Mouse (Mus musculus) c-Kit-positive CD71-positive TER-119-negative erythroid progenitor cells, embryonic 14.5 days (primary cell): Measurements from ENCODE around the gene Cnnm3.

Experiments used
- DNase-seq: peaks from one replicate; pipeline ENCODE4 v3.0.0-alpha.2; 2013; ENCODE audit warnings: low read depth

Gene Cnnm3

GRCm38 (mm10) chr1:36558031-36558993 is 46.6 kb downstream of the Cnnm3 start, which contains the start of gene Sema4c:
Gene Sema4c, minus strand, starts transcription at chr1:36558349.
- DNase-seq, result no peak

DNA sequence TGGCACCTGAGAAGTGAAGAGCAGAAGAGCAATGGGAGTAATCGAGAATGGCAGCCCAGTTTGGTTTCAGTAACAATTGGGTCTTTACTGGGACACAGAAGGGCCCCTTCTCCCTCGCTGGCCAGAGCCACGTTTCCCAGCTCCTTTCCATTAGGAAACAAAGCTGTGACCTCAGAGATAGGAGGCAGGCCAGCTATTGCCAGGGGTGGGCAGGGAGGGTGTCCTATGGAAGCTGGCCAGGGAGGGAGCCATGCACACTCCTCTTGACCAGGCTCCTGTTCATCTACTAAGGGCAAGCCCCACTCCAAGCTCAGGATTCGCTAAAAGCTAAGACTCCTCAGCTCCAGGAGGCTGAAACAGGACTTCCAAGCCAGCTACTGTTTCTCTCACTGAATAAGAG is 47.6 kb downstream of the Cnnm3 start:
- DNase-seq, result no peak

DNA sequence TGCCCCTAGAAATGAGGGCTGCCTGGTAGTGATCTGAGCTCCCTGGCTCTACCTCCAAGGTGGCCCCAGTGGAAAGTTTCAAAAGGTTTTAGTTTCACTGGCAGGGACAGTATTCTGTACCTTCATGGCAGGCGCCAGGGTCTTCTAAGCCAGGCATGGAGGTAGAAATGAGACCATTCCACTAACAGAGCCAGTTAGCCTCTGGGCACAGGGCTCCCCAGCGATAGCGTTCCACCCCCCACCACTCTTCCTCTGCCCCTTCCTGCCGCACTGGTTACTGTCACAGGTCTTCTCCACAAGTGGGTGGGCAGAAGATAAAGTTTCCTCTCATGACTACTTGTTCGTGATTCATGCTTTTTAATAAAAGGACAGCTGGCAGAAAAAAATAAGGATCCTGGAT is 48.2 kb downstream of the Cnnm3 start:
- no peak for DNase-seq

- DNase-seq, result no peak
These were observed 49.2 kb downstream of the Cnnm3 start for GRCm38 (mm10) chr1:36560903-36561302.

DNA sequence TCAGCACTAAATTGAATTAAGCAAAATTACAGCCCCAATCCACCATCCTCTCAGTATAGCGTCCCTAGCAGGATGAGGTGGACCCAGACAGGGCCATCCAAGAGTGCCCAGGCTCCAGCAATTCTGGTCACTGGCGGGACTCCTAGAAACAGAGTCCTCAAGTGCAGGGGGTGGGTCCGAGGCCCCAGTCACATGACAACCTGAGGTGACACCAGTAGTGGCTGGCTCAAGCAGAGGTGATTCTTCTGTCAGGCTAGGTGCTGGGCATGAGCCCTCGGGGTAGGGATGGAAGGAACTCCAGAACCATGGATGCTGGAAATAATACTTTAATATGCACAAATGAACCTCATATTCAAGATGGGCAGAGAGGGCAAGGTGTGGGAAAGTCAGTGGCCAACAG is 50.7 kb downstream of the Cnnm3 start:
- no peak for DNase-seq

DNA sequence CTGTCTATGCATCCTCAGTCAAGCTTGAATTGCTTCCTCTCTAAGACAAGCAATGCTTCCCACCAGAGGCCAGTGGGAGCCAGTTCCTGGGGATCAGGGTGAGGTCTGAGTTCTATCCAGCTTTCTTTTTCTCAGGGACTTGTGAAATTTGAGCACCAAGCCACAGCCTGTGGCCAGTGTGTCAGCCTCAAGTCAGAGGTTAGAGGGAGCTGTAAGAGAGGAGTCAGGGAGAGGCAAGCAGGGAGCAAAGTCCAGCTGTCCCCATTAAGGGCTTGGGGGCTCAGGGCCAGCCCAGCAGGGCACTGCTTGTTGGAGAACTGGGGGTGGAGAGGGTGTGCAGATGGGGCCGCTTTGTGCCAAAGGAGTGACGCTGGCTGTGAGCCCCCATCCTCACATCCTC is 51.5 kb downstream of the Cnnm3 start:
- DNase-seq, result no peak

DNA sequence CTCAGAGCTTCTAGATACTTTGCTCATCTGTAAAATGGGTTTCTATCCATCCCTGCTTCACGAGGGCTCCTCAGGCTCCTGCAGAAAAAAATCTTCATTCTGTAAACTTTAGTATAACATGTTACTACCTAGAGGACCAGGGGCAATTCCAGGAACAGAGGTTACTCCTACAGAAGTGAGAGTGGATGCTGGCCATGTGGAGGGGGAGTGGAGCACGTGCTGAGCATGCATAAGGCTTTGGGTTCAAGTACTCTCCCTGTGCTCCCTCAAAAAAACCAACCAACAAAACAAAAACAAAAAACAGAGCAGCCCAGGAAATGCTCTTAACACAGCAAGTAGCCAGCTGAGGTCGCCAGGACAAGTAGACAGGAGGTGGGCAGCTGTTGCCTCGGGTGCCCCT is 52.0 kb downstream of the Cnnm3 start:
- no peak for DNase-seq

- no peak for DNase-seq
These were observed 52.4 kb downstream of the Cnnm3 start for GRCm38 (mm10) chr1:36564101-36564500.

DNA sequence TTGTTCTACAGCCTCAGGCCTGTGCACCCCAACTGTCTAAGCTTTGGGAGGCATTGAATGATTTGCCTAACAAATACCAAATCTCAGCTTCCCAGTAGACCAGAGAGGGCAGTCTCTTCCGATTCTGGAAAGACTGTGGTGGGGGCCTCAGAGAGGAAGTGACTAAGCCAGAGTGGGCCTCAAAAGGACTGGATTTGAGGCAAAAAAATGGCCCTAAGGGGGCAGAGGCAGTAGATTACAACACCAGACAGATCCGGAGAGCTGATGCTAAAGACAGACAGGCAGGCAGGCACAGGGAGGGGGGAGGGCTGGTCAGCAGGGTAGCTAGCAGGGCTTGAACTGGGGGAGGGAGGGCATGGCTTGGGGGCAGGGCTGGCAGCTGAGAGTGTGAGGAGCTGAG is 54.8 kb downstream of the Cnnm3 start:
- no peak for DNase-seq

GRCm38 (mm10) chr1:36567818-36568603 is 56.3 kb downstream of the Cnnm3 start:
- no peak for DNase-seq

DNA sequence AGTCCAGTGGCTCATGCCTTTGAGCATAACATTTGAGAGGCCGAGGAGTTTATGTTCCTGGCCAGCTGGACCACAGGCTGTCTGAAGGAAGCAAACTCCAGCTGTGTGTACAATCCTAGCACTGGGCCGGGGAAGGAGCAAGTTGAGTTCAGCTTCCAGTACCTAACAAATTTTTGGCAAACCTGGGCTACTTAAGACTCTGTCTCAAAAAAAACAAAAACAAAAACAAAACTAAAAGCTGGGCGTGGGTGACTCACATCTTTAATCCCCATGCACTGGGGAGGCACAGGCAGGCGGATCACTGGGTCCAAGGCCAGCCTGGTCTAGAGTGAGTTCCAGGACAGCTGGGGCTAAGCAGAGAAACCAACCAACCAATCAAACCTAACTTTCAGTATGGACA is 57.1 kb downstream of the Cnnm3 start:
- no peak for DNase-seq

DNA sequence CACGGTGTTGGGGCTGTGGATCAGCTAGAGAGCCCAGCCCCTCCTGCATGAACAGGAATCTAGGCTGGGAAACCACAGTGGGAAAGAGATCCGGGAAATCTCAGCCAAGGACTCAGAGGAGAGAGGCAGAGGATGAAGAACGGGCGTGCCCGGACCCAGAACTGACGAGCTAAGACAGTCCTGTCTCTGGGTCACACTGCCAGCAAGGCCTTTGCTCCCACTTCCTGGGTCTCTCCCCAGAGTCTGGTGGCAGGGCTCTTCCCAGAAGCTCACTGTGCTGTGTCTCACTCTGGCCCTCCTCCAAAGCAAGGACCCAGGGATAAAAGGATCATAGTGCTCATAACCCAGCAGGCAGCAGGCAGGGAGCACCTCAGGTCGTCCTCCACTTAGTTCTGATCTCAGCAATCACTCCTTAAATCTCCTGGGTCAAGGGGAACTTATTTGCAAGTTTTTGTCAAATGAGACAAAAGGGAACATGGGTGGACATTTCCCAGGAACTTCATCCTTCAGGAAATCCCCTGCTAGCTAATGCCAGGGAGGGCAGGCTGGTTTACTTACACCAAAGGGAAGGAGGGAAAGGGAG is 58.1 kb downstream of the Cnnm3 start:
- no peak for DNase-seq

DNA sequence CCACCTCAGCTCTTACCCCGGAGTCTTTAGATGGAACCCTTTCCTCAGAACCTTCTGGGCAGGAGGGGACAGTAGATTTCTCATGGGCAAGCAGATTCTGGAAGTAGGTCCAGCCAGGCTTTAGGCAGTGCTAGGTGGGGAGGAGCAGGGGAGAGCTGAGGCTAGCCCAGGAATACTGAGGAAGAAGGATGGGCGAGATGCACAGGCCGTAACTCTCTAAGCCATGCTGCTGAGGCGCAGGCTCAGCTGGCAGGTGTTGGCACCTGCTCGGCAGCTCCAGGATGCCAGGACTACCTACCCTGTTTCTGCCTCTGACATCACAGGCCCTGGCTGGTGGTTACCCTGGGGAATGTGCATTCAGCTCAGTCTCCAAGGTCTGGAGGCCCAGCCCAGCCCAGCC is 58.7 kb downstream of the Cnnm3 start:
- DNase-seq, result no peak

- DNase-seq, result no peak
These were observed 60.0 kb downstream of the Cnnm3 start for GRCm38 (mm10) chr1:36571627-36572026.

GRCm38 (mm10) chr1:36572140-36572700 is 60.6 kb downstream of the Cnnm3 start:
- DNase-seq, result no peak

DNA sequence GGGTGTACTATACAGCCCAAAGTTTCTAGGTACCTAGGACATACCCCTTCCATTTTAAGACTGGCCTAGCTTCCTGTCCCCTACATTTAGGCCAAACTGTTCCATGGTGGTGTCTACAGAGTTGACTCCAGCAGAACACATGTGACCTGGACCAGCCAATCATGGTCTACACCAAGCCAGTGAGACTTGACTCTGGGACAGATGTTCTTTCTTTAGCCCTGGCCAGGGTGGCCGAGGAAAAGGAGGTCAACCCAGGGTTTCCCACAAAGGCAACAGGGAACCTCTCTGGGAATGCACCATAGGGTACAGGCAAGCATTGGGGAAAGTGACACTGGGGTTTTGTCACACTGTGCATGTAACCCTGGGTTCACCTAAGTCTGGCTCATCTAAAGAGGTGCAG is 61.0 kb downstream of the Cnnm3 start:
- no peak for DNase-seq

- no peak for DNase-seq
These were observed 61.9 kb downstream of the Cnnm3 start for GRCm38 (mm10) chr1:36573524-36573923.

- no peak for DNase-seq
These were observed 62.7 kb downstream of the Cnnm3 start for GRCm38 (mm10) chr1:36574196-36574955.

DNA sequence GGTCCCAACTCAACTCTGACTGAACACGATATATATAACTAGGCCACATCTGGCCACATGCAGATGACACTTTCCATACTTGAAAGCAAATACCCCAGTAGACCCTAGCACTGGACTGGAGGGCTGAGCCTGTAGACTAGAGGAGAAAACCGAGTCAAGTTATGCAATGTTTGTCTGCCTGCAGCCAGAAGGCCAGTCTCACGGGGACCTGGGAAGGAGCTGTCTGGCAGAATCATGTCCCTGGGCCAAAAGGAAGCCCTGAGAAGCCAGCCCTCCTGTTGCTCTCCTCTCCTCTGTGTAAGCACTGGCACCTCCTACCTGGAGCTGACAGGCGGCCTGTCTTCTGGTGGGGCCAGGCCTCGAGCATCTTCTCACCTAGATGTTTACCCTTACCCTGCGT is 63.7 kb downstream of the Cnnm3 start:
- no peak for DNase-seq

DNA sequence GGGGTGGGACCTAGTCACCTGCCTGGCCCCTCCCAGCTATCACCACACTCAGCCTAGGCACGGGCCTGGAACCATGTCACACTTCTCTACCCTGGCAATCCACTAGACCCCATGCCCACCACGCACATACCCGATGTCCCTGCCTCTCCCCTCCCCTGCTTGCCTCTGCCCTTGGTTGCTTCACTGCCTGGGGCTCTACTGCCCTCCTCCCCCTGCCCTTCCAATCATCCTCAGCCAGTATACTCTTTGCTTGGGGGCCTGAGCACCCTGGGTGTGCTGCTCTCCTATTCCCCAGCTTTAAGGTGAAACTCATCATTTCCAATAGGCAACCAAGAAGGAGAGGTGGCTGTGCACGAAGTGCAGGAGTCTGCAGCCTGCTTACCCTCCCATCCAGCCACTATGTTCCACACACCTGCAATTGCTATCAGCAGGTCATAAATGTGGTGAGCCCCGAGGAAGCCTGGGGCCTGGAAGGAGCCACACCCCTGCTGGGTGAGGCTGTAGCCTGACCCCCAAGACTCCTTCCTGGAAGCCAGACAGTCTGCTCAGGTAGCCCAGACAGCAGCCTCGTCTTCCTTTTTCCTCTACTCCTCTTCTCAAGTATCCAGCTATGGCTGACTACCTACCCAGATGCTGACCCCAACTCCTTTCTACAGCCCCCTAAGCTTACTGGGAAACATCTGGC is 65.5 kb downstream of the Cnnm3 start:
- no peak for DNase-seq
